Mouse (Mus musculus) adrenal gland, adult 8-10 months (tissue): ENCODE data around the gene Polr2j. TPM values are rescaled to one million over a fixed set of nuclear protein-coding genes. Genes with fewer than 3 reads are reported as not detected.

Source experiments
- DNase-seq: peaks from one replicate; pipeline ENCODE4 v3.0.0; 2022
- microRNA-seq, 2 experiments: library from miRNA; unstranded; fragments of <30 nt; microRNA quantifications; one replicate each; pipeline ENCODE4 v1.2.0; 2022
- total RNA-seq, 4 experiments: library from RNA; stranded (reverse); gene quantifications; 2 replicates each; pipeline ENCODE4 v1.2.4; 2022

Polr2j gene
- total RNA-seq, 4 experiments from 2014 or later = 74.7 to 93.5 (median 85.9) TPM

- no peak for DNase-seq
Observed at GRCm38 (mm10) chr5:136167296-136167695, 50.9 kb downstream of the Polr2j start.

- no peak for DNase-seq
Observed at GRCm38 (mm10) chr5:136168071-136168470, 51.6 kb downstream of the Polr2j start.

- no peak for DNase-seq
Observed at GRCm38 (mm10) chr5:136169626-136170511, 53.4 kb downstream of the Polr2j start.

- peak; percentile 55 for DNase-seq
Observed at GRCm38 (mm10) chr5:136170512-136171362, 54.3 kb downstream of the Polr2j start, which contains the start of gene Orai2. Gene Orai2, minus strand, starts transcription at chr5:136170713.

GRCm38 (mm10) chr5:136171363-136172341 is 55.2 kb downstream of the Polr2j start:
- DNase-seq = no peak

Small RNA genes within 50 kb of the gene (microRNA-seq; reads per million reads assigned to microRNA genes)
- 1.2 to 2.0 reads per million in 2 experiments for gene Mir7035

Other genes starting within 250 kb of the Polr2j start
- 100 to 1,000 TPM; 113 to 288 (median 256) TPM for gene Hspb1, start 228.7 kb upstream of the Polr2j start, total RNA-seq
- gene Ywhag, start 182.0 kb upstream of the Polr2j start, total RNA-seq = 100 to 1,000 TPM; 434 to 601 (median 481) TPM
- gene Ssc4d, start 142.1 kb upstream of the Polr2j start, total RNA-seq = 10 to 100 TPM in 1 of 4 experiments, 1 to 10 TPM in 3; 4.5 to 15.0 (median 7.8) TPM
- gene Zp3, start 136.5 kb upstream of the Polr2j start, total RNA-seq = not detected
- 10 to 100 TPM; 13.0 to 17.6 (median 16.9) TPM for gene Dtx2, start 121.8 kb upstream of the Polr2j start, total RNA-seq
- gene Upk3b, start 78.1 kb upstream of the Polr2j start, total RNA-seq = 1 to 10 TPM; 2.8 to 6.9 (median 5.4) TPM
- gene Upk3bl, start 62.1 kb upstream of the Polr2j start, total RNA-seq = under 1 TPM in 1 of 4 experiments, not detected in 3; 0.41 TPM
- 10 to 100 TPM; 15.0 to 39.0 (median 29.5) TPM for gene Rasa4, start 32.7 kb upstream of the Polr2j start, total RNA-seq
- gene Lrwd1, start 19.4 kb downstream of the Polr2j start, total RNA-seq = 10 to 100 TPM; 10.8 to 21.6 (median 14.9) TPM
- gene Alkbh4, start 19.5 kb downstream of the Polr2j start, total RNA-seq = 10 to 100 TPM in 1 of 4 experiments, 1 to 10 TPM in 3; 8.3 to 11.1 (median 8.7) TPM
- 1 to 10 TPM; 2.5 to 5.7 (median 4.6) TPM for gene Orai2, start 54.1 kb downstream of the Polr2j start, total RNA-seq
- gene Prkrip1, start 82.3 kb downstream of the Polr2j start, total RNA-seq = 10 to 100 TPM; 28.2 to 37.8 (median 33.4) TPM
- 10 to 100 TPM in 2 of 4 experiments, 1 to 10 TPM in 2; 7.2 to 14.9 (median 11.4) TPM for gene Sh2b2, start 129.9 kb downstream of the Polr2j start, total RNA-seq